Mouse (Mus musculus) C2C12 (cell line): ENCODE data around the gene Mtmr3.

Source experiments
- CTCF ChIP-seq: IDR thresholded peaks from one replicate; pipeline ENCODE4 v1.5.1; 2011; ENCODE audit not compliant: control insufficient read depth, insufficient read depth, insufficient read length
- MAX ChIP-seq: IDR thresholded peaks from one replicate; pipeline ENCODE4 v1.6.1; 2011; ENCODE audit warnings: mild to moderate bottlenecking, control low read depth
- MYOG ChIP-seq: IDR thresholded peaks from one replicate; pipeline ENCODE4 v1.6.1; 2011; ENCODE audit not compliant: control insufficient read depth, insufficient read length; ENCODE audit errors: extremely low read depth

- TF ChIP-seq CTCF (no peak), MAX (no peak), MYOG (no peak)
Observed at GRCm38 (mm10) chr11:4536645-4537044, 58.0 kb downstream of the Mtmr3 start.
